Mouse (Mus musculus): ENCODE results near the gene Lgi1. TPM values are rescaled to one million over a fixed set of nuclear protein-coding genes. Genes with fewer than 3 reads are reported as not detected.

Lgi1 gene
- polyA plus RNA-seq, 1 experiment from 2014 or later: 0.05 TPM

GRCm38 (mm10) chr19:38316602-38317313, 52.4 kb downstream of the Lgi1 start:
- ATAC-seq: no peak
- H3K9me3 ChIP-seq (replicated peaks): no peaks in the 10 kb centered on the region
- H3K36me3 ChIP-seq: no peaks in the 10 kb centered on the region
- no peak overlapping the region for H3K9ac ChIP-seq
- WGBS (ENCODE audit: insufficient replicate concordance): 73% methylated on average over 6 of the region's 6 CpGs
- H3K4me1 ChIP-seq: no peaks in the 10 kb centered on the region
- H3K4me3 ChIP-seq: no peak overlapping the region
- H3K4me2 ChIP-seq: no peak overlapping the region
- H3K27me3 ChIP-seq (replicated peaks): no peaks in the 10 kb centered on the region
- H3K27ac ChIP-seq: no peak overlapping the region

- Histone ChIP-seq H3K4me1 (no peaks in the 10 kb centered on the region), H3K27ac (no peak overlapping the region), H3K9me3 (replicated peaks) (no peaks in the 10 kb centered on the region), H3K36me3 (no peaks in the 10 kb centered on the region), H3K9ac (no peak overlapping the region), H3K4me3 (no peak overlapping the region), H3K4me2 (no peak overlapping the region), H3K27me3 (replicated peaks) (no peaks in the 10 kb centered on the region)
- WGBS (ENCODE audit: insufficient replicate concordance): 79% methylated on average over 4 of the region's 4 CpGs
- no peak for ATAC-seq
These were observed 54.0 kb downstream of the Lgi1 start for GRCm38 (mm10) chr19:38318308-38318707.

- H3K9ac ChIP-seq: no peak overlapping the region
- H3K4me2 ChIP-seq: no peak overlapping the region
- H3K9me3 ChIP-seq (replicated peaks): no peaks in the 10 kb centered on the region
- 69% methylated on average over 4 of the region's 4 CpGs for WGBS (ENCODE audit: insufficient replicate concordance)
- H3K4me1 ChIP-seq: no peaks in the 10 kb centered on the region
- H3K27ac ChIP-seq: no peak overlapping the region
- H3K4me3 ChIP-seq: no peak overlapping the region
- H3K36me3 ChIP-seq: no peaks in the 10 kb centered on the region
- no peak for ATAC-seq
- no peaks in the 10 kb centered on the region for H3K27me3 ChIP-seq (replicated peaks)
These were observed 54.8 kb downstream of the Lgi1 start for GRCm38 (mm10) chr19:38319168-38319567.

- H3K4me3 ChIP-seq: no peak overlapping the region
- 65% methylated on average over 5 of the region's 5 CpGs for WGBS (ENCODE audit: insufficient replicate concordance)
- H3K4me2 ChIP-seq: no peak overlapping the region
- H3K27me3 ChIP-seq (replicated peaks): no peaks in the 10 kb centered on the region
- H3K36me3 ChIP-seq: no peaks in the 10 kb centered on the region
- no peak overlapping the region for H3K9ac ChIP-seq
- no peaks in the 10 kb centered on the region for H3K4me1 ChIP-seq
- H3K9me3 ChIP-seq (replicated peaks): no peaks in the 10 kb centered on the region
- no peak for ATAC-seq
- H3K27ac ChIP-seq: no peak overlapping the region
These were observed 56.4 kb downstream of the Lgi1 start for GRCm38 (mm10) chr19:38320651-38321188.

- Histone ChIP-seq H3K36me3 (no peaks in the 10 kb centered on the region), H3K4me3 (no peak overlapping the region), H3K27ac (no peak overlapping the region), H3K27me3 (replicated peaks) (no peaks in the 10 kb centered on the region), H3K4me2 (no peak overlapping the region), H3K9ac (no peak overlapping the region), H3K4me1 (no peaks in the 10 kb centered on the region), H3K9me3 (replicated peaks) (no peaks in the 10 kb centered on the region)
- no peak for ATAC-seq
These were observed 59.4 kb downstream of the Lgi1 start for GRCm38 (mm10) chr19:38323726-38324125.

GRCm38 (mm10) chr19:38324147-38325028, 60.1 kb downstream of the Lgi1 start:
- Histone ChIP-seq H3K9ac (no peak overlapping the region), H3K4me2 (no peak overlapping the region), H3K4me1 (no peaks in the 10 kb centered on the region), H3K27ac (no peak overlapping the region), H3K36me3 (no peaks in the 10 kb centered on the region), H3K9me3 (replicated peaks) (no peaks in the 10 kb centered on the region), H3K27me3 (replicated peaks) (no peaks in the 10 kb centered on the region), H3K4me3 (no peak overlapping the region)
- no peak for ATAC-seq
- 37% methylated on average over 10 of the region's 10 CpGs for WGBS (ENCODE audit: insufficient replicate concordance)

GRCm38 (mm10) chr19:38325029-38325398, 60.7 kb downstream of the Lgi1 start:
- no peaks in the 10 kb centered on the region for H3K27me3 ChIP-seq (replicated peaks)
- H3K9ac ChIP-seq: no peak overlapping the region
- 48% methylated on average over 4 of the region's 4 CpGs for WGBS (ENCODE audit: insufficient replicate concordance)
- no peaks in the 10 kb centered on the region for H3K4me1 ChIP-seq
- no peak overlapping the region for H3K4me2 ChIP-seq
- ATAC-seq: no peak
- H3K4me3 ChIP-seq: no peak overlapping the region
- H3K36me3 ChIP-seq: no peaks in the 10 kb centered on the region
- H3K9me3 ChIP-seq (replicated peaks): no peaks in the 10 kb centered on the region
- no peak overlapping the region for H3K27ac ChIP-seq

GRCm38 (mm10) chr19:38325854-38326253, 61.5 kb downstream of the Lgi1 start:
- H3K36me3 ChIP-seq: no peaks in the 10 kb centered on the region
- H3K4me3 ChIP-seq: no peak overlapping the region
- H3K4me2 ChIP-seq: no peak overlapping the region
- no peak overlapping the region for H3K9ac ChIP-seq
- WGBS (ENCODE audit: insufficient replicate concordance): 64% methylated on average over 7 of the region's 7 CpGs
- H3K4me1 ChIP-seq: no peaks in the 10 kb centered on the region
- no peaks in the 10 kb centered on the region for H3K9me3 ChIP-seq (replicated peaks)
- no peak overlapping the region for H3K27ac ChIP-seq
- ATAC-seq: no peak
- H3K27me3 ChIP-seq (replicated peaks): no peaks in the 10 kb centered on the region

- H3K4me3 ChIP-seq: no peak overlapping the region
- 56% methylated on average over 4 of the region's 4 CpGs for WGBS (ENCODE audit: insufficient replicate concordance)
- ATAC-seq: no peak
These were observed 62.7 kb downstream of the Lgi1 start for GRCm38 (mm10) chr19:38327002-38327401.

GRCm38 (mm10) chr19:38328010-38328409, 63.7 kb downstream of the Lgi1 start:
- Histone ChIP-seq H3K4me3 (no peak overlapping the region), H3K36me3 (no peaks in the 10 kb centered on the region), H3K4me1 (no peaks in the 10 kb centered on the region), H3K27me3 (replicated peaks) (no peaks in the 10 kb centered on the region), H3K9me3 (replicated peaks) (no peaks in the 10 kb centered on the region), H3K9ac (no peak overlapping the region), H3K4me2 (no peak overlapping the region), H3K27ac (no peak overlapping the region)
- 52% methylated on average over 7 of the region's 7 CpGs for WGBS (ENCODE audit: insufficient replicate concordance)
- no peak for ATAC-seq

More at GRCm38 (mm10) chr19:38327002-38327401, 62.7 kb downstream of the Lgi1 start:
- H3K27ac ChIP-seq: no peak overlapping the region
- no peaks in the 10 kb centered on the region for H3K36me3 ChIP-seq
- no peak overlapping the region for H3K9ac ChIP-seq
- no peaks in the 10 kb centered on the region for H3K4me1 ChIP-seq
- no peaks in the 10 kb centered on the region for H3K27me3 ChIP-seq (replicated peaks)
- no peak overlapping the region for H3K4me2 ChIP-seq
- no peaks in the 10 kb centered on the region for H3K9me3 ChIP-seq (replicated peaks)

- no peak overlapping the region for H3K27ac ChIP-seq
- H3K27me3 ChIP-seq (replicated peaks): no peaks in the 10 kb centered on the region
- no peak overlapping the region for H3K9ac ChIP-seq
- H3K9me3 ChIP-seq (replicated peaks): no peaks in the 10 kb centered on the region
- H3K4me3 ChIP-seq: no peak overlapping the region
- no peaks in the 10 kb centered on the region for H3K36me3 ChIP-seq
- no peak for ATAC-seq
- no peaks in the 10 kb centered on the region for H3K4me1 ChIP-seq
- 67% methylated on average over 5 of the region's 5 CpGs for WGBS (ENCODE audit: insufficient replicate concordance)
- H3K4me2 ChIP-seq: no peak overlapping the region
These were observed 64.9 kb downstream of the Lgi1 start for GRCm38 (mm10) chr19:38329257-38329656.

- H3K4me1 ChIP-seq: no peaks in the 10 kb centered on the region
- no peak overlapping the region for H3K4me2 ChIP-seq
- 66% methylated on average over 1 of the region's 1 CpGs for WGBS (ENCODE audit: insufficient replicate concordance)
- no peak overlapping the region for H3K4me3 ChIP-seq
- H3K36me3 ChIP-seq: no peaks in the 10 kb centered on the region
- no peak for ATAC-seq
- H3K9ac ChIP-seq: no peak overlapping the region
- no peaks in the 10 kb centered on the region for H3K27me3 ChIP-seq (replicated peaks)
- H3K9me3 ChIP-seq (replicated peaks): no peaks in the 10 kb centered on the region
- H3K27ac ChIP-seq: no peak overlapping the region
These were observed 66.7 kb downstream of the Lgi1 start for GRCm38 (mm10) chr19:38331072-38331471.

All from liver, embryonic 12.5 days (tissue).